Mouse (Mus musculus) intestine, postnatal 0 days (tissue): ENCODE measurements around the gene Tacc2. TPM values are rescaled to one million over a fixed set of nuclear protein-coding genes. Genes with fewer than 3 reads are reported as not detected.

Experiments used
- ATAC-seq: fragments of 200-750 bp; cut with Nextera tagmentation; 2 replicates; pipeline ENCODE4 v1.8.0; 2017; ENCODE audit warnings: mild to moderate bottlenecking, moderate TSS enrichment, moderate library complexity
- H3K27ac ChIP-seq: fragments of 300-500 bp; sonication (generic); 2 replicates; pipeline ENCODE4 v1.5.1; 2014; ENCODE audit warnings: mild to moderate bottlenecking, low read depth, low read length, moderate library complexity
- H3K27me3 ChIP-seq: fragments of 300-500 bp; sonication (generic); replicated peaks from 2 replicates; pipeline ENCODE4 v1.6.1; 2014; ENCODE audit warnings: low read length, mixed read lengths; ENCODE audit not compliant: control insufficient read depth, insufficient read depth
- H3K36me3 ChIP-seq: fragments of 300-500 bp; sonication (generic); 2 replicates; pipeline ENCODE4 v1.6.1; 2014; ENCODE audit warnings: mild to moderate bottlenecking, moderate library complexity; ENCODE audit not compliant: control insufficient read depth, insufficient read depth
- H3K4me1 ChIP-seq: fragments of 300-500 bp; sonication (generic); replicated peaks from 2 replicates; pipeline ENCODE4 v1.6.1; 2014; ENCODE audit warnings: antibody characterized with exemption, low read length, mixed read lengths; ENCODE audit not compliant: control insufficient read depth, insufficient read depth
- H3K4me2 ChIP-seq: fragments of 300-500 bp; sonication (generic); replicated peaks from 2 replicates; pipeline ENCODE4 v1.6.1; 2014; ENCODE audit warnings: low read depth, mild to moderate bottlenecking, moderate library complexity
- H3K4me3 ChIP-seq: fragments of 300-500 bp; sonication (generic); 2 replicates; pipeline ENCODE4 v1.5.1; 2014; ENCODE audit warnings: low read depth, low read length
- H3K9ac ChIP-seq: fragments of 300-500 bp; sonication (generic); 2 replicates; pipeline ENCODE4 v1.6.1; 2014; ENCODE audit warnings: mild to moderate bottlenecking, low read depth, low read length
- H3K9me3 ChIP-seq: fragments of 300-500 bp; sonication (generic); 2 replicates; pipeline ENCODE4 v1.6.1; 2016; ENCODE audit warnings: mixed run types; ENCODE audit not compliant: control insufficient read depth
- CTCF ChIP-seq: sonication (generic); IDR thresholded peaks from 2 replicates; pipeline ENCODE4 v1.5.1; 2016; ENCODE audit warnings: low read depth, mild to moderate bottlenecking, control low read depth, antibody characterized with exemption, moderate library complexity
- WGBS: fragments of 180-500 bp; shearing (Covaris S2); extraction: QIAGEN DNeasy Blood & Tissue Kit; methylation state at CpG from one replicate; pipeline ENCODE4 v1.1.7; 2014; 5-methylcytosine and 5-hydroxymethylcytosine counted together
- polyA plus RNA-seq: library from polyadenylated mRNA; unstranded; fragments of >200 nt; fragmentation: Nextera tagmentation; extraction: Ambion mirVana; gene quantifications from 2 replicates; pipeline ENCODE4 v1.2.1, GENCODE M21; 2015

Gene Tacc2
- polyA plus RNA-seq, 1 experiment from 2014 or later = 27.7 TPM

- Histone ChIP-seq H3K4me3 (no peak overlapping the region), H3K27me3 (no peaks in the 10 kb centered on the region)
- ATAC-seq = no peak
These were observed 24.5 kb upstream of the Tacc2 start for GRCm38 (mm10) chr7:130552780-130553179.

GRCm38 (mm10) chr7:130553321-130553720 is 23.9 kb upstream of the Tacc2 start:
- WGBS = 77% methylated on average over 4 of the region's 4 CpGs
- ATAC-seq = no peak
- H3K4me2 ChIP-seq = no peak overlapping the region
- no peak overlapping the region for H3K27ac ChIP-seq
- no peak overlapping the region for H3K4me3 ChIP-seq
- no peak for TF ChIP-seq CTCF
- no peak overlapping the region for H3K9ac ChIP-seq
- no peaks in the 10 kb centered on the region for H3K4me1 ChIP-seq
- no peaks in the 10 kb centered on the region for H3K27me3 ChIP-seq
- no peaks in the 10 kb centered on the region for H3K36me3 ChIP-seq
- H3K9me3 ChIP-seq = no peaks in the 10 kb centered on the region

More at GRCm38 (mm10) chr7:130552780-130553179, 24.5 kb upstream of the Tacc2 start:
- Histone ChIP-seq H3K4me1 (no peaks in the 10 kb centered on the region), H3K36me3 (no peaks in the 10 kb centered on the region), H3K9me3 (no peaks in the 10 kb centered on the region), H3K4me2 (no peak overlapping the region), H3K9ac (no peak overlapping the region), H3K27ac (no peak overlapping the region)
- TF ChIP-seq CTCF = no peak
- 55% methylated on average over 5 of the region's 5 CpGs for WGBS

GRCm38 (mm10) chr7:130555597-130555996 is 21.6 kb upstream of the Tacc2 start:
- Histone ChIP-seq H3K27ac (no peak overlapping the region), H3K27me3 (no peaks in the 10 kb centered on the region), H3K4me3 (no peak overlapping the region), H3K36me3 (no peaks in the 10 kb centered on the region), H3K4me1 (no peaks in the 10 kb centered on the region), H3K9me3 (no peaks in the 10 kb centered on the region), H3K4me2 (no peak overlapping the region), H3K9ac (no peak overlapping the region)
- no peak for TF ChIP-seq CTCF
- WGBS = 76% methylated on average over 5 of the region's 5 CpGs
- no peak for ATAC-seq

- ATAC-seq = no peak
- 66% methylated on average over 4 of the region's 4 CpGs for WGBS
These were observed 18.6 kb upstream of the Tacc2 start for GRCm38 (mm10) chr7:130558592-130558991.

GRCm38 (mm10) chr7:130560933-130561332 is 16.3 kb upstream of the Tacc2 start:
- Histone ChIP-seq H3K27ac (no peak overlapping the region), H3K9ac (no peak overlapping the region), H3K4me2 (no peak overlapping the region), H3K27me3 (no peaks in the 10 kb centered on the region), H3K4me3 (no peak overlapping the region), H3K36me3 (no peaks in the 10 kb centered on the region), H3K4me1 (no peaks in the 10 kb centered on the region), H3K9me3 (no peaks in the 10 kb centered on the region)
- WGBS = 64% methylated on average over 1 of the region's 1 CpGs
- no peak for TF ChIP-seq CTCF
- ATAC-seq = no peak

More at GRCm38 (mm10) chr7:130558592-130558991, 18.6 kb upstream of the Tacc2 start:
- Histone ChIP-seq H3K9me3 (no peaks in the 10 kb centered on the region), H3K4me2 (no peak overlapping the region), H3K27ac (no peak overlapping the region), H3K9ac (no peak overlapping the region), H3K27me3 (no peaks in the 10 kb centered on the region), H3K36me3 (no peaks in the 10 kb centered on the region), H3K4me1 (no peaks in the 10 kb centered on the region), H3K4me3 (no peak overlapping the region)
- TF ChIP-seq CTCF = no peak

GRCm38 (mm10) chr7:130563276-130563675 is 14.0 kb upstream of the Tacc2 start:
- Histone ChIP-seq H3K9ac (no peak overlapping the region), H3K4me1 (no peaks in the 10 kb centered on the region), H3K4me3 (no peak overlapping the region), H3K27ac (no peak overlapping the region), H3K9me3 (no peaks in the 10 kb centered on the region), H3K36me3 (no peaks in the 10 kb centered on the region), H3K27me3 (no peaks in the 10 kb centered on the region), H3K4me2 (no peak overlapping the region)
- TF ChIP-seq CTCF = no peak
- no peak for ATAC-seq
- whole genome bisulfite sequencing = 81% methylated on average over 4 of the region's 4 CpGs

- no peak for TF ChIP-seq CTCF
- Histone ChIP-seq H3K27ac (no peak overlapping the region), H3K36me3 (no peaks in the 10 kb centered on the region), H3K9ac (no peak overlapping the region), H3K9me3 (no peaks in the 10 kb centered on the region), H3K4me2 (no peak overlapping the region), H3K4me1 (no peaks in the 10 kb centered on the region), H3K27me3 (no peaks in the 10 kb centered on the region), H3K4me3 (no peak overlapping the region)
- WGBS = 68% methylated on average over 4 of the region's 4 CpGs
- ATAC-seq = no peak
These were observed 13.4 kb upstream of the Tacc2 start for GRCm38 (mm10) chr7:130563880-130564279.
